Mouse (Mus musculus) intestine, embryonic 14.5 days (tissue): ENCODE results near the gene Chd1l. TPM values are rescaled to one million over a fixed set of nuclear protein-coding genes. Genes with fewer than 3 reads are reported as not detected.

Source experiments
- ATAC-seq: fragments of 200-750 bp; cut with Nextera tagmentation; replicated peaks from 2 replicates; pipeline ENCODE4 v1.8.0; 2017; ENCODE audit warnings: low read depth, moderate number of reproducible peaks, moderate TSS enrichment, moderate library complexity; ENCODE audit not compliant: low FRiP score, low TSS enrichment
- DNase-seq: peaks from one replicate; pipeline ENCODE4 v3.0.0-alpha.2; 2018; ENCODE audit warnings: low spot score
- H3K27ac ChIP-seq: fragments of 300-500 bp; sonication (generic); 2 replicates; pipeline ENCODE4 v1.5.1; 2014; ENCODE audit warnings: low read depth, mild to moderate bottlenecking, control low read depth
- H3K27me3 ChIP-seq: fragments of 300-500 bp; sonication (generic); replicated peaks from 2 replicates; pipeline ENCODE4 v1.6.1; 2014; ENCODE audit warnings: low read length, control low read depth; ENCODE audit not compliant: control insufficient read depth, insufficient read depth
- H3K36me3 ChIP-seq: fragments of 300-500 bp; sonication (generic); 2 replicates; pipeline ENCODE4 v1.6.1; 2014; ENCODE audit warnings: low read length, control low read depth; ENCODE audit not compliant: control insufficient read depth, insufficient read depth
- H3K4me1 ChIP-seq: fragments of 300-500 bp; sonication (generic); replicated peaks from 2 replicates; pipeline ENCODE4 v1.6.1; 2014; ENCODE audit warnings: low read length, control low read depth, mixed read lengths; ENCODE audit not compliant: control insufficient read depth, insufficient read depth
- H3K4me2 ChIP-seq: fragments of 300-500 bp; sonication (generic); 2 replicates; pipeline ENCODE4 v1.6.1; 2014; ENCODE audit warnings: low read length
- H3K4me3 ChIP-seq: fragments of 300-500 bp; sonication (generic); 2 replicates; pipeline ENCODE4 v1.5.1; 2014; ENCODE audit warnings: low read depth, low read length, control low read depth, mixed read lengths
- H3K9ac ChIP-seq: fragments of 300-500 bp; sonication (generic); 2 replicates; pipeline ENCODE4 v1.6.1; 2014; ENCODE audit warnings: mild to moderate bottlenecking, low read length
- H3K9me3 ChIP-seq: fragments of 300-500 bp; sonication (generic); 2 replicates; pipeline ENCODE4 v1.6.1; 2016; ENCODE audit warnings: low read length, control low read depth; ENCODE audit not compliant: control insufficient read depth
- WGBS: fragments of 180-500 bp; shearing (Covaris S2); extraction: QIAGEN DNeasy Blood & Tissue Kit; methylation state at CpG from one replicate; pipeline ENCODE4 v1.1.7; 2014; 5-methylcytosine and 5-hydroxymethylcytosine counted together
- polyA plus RNA-seq: library from polyadenylated mRNA; unstranded; fragments of >200 nt; fragmentation: Nextera tagmentation; extraction: Ambion mirVana; gene quantifications from 2 replicates; pipeline ENCODE4 v1.2.1, GENCODE M21; 2014

Chd1l gene
- polyA plus RNA-seq, 1 experiment from 2014 or later = 20.2 TPM

DNA sequence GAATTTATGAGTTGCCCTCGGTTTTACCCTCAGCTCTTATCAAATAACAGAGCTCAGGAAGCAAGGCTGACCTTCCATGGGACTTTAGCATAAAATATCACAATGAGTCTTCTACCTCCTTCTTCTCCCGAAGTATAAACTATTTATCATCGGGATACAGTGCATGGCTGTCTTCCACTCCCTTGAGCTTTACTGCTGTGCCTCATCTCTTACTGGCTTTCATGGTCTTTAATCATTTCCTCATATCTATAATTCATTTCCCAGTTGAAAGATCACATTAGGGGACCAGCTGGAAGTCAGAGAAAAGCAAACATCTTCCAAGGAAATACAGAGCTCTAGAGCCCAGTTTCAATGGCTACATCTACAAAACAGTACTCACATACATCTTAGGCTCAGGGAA, 39.0 kb upstream of the Chd1l start:
- H3K4me1 ChIP-seq = peaks cover 3% of the 10 kb centered on the region; the same call in 1 of the 2 replicates
- H3K27me3 ChIP-seq = no peaks in the 10 kb centered on the region
- no peaks in the 10 kb centered on the region for H3K9me3 ChIP-seq
- 66% methylated on average over 3 of the region's 3 CpGs for WGBS
- no peaks in the 10 kb centered on the region for H3K36me3 ChIP-seq
- no peak overlapping the region for H3K4me3 ChIP-seq
- no peak overlapping the region for H3K9ac ChIP-seq
- DNase-seq = no peak
- ATAC-seq = no peak
- H3K4me2 ChIP-seq = no peak overlapping the region
- H3K27ac ChIP-seq = no peak overlapping the region

DNA sequence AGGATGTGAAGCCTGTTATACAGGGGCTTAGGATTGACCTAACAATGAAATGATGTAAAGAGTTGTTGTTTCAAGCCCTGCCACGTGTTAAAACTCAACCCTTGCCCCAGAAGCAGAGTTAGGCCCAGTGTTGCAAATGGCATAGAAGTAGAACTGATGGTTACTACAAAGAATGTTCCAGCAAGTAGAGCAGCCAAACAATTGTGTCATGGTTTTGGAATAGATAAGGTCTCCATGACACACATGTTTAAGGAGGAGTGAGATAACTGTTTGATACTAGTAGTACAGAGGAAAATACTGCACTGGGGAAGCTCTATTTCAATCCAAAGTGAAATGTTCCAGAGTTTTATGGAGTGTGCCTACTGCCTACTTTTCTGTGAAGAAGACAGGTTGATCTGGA, 38.5 kb upstream of the Chd1l start:
- H3K4me2 ChIP-seq = no peak overlapping the region
- no peak overlapping the region for H3K9ac ChIP-seq
- H3K27ac ChIP-seq = no peak overlapping the region
- no peaks in the 10 kb centered on the region for H3K9me3 ChIP-seq
- H3K4me1 ChIP-seq = peaks cover 3% of the 10 kb centered on the region; the same call in 1 of the 2 replicates
- no peaks in the 10 kb centered on the region for H3K27me3 ChIP-seq
- H3K36me3 ChIP-seq = no peaks in the 10 kb centered on the region
- no peak for DNase-seq
- no peak overlapping the region for H3K4me3 ChIP-seq
- ATAC-seq = no peak
- 39% methylated on average over 1 of the region's 1 CpGs for WGBS

DNA sequence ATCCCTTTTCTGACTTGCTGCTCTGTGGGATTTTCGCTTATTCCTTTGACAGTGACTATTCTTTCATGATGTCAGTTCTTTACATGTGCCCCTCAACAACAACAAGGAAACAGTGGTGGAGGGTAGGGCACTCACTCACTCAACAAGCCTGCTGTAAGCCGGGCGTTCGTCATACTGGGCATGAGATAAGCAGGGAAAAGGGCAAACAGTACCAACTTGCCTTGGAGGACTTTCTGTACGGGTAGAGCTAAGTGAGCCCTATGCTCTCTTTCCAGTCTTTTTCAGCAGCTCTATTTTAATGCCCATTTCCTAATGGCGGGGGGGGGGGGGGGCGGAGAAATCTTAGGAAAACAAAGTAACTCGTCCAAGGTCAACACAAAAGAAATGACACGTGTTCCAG, 32.0 kb upstream of the Chd1l start:
- H3K9ac ChIP-seq = no peak overlapping the region
- H3K9me3 ChIP-seq = no peaks in the 10 kb centered on the region
- H3K27ac ChIP-seq = no peak overlapping the region
- no peak overlapping the region for H3K4me3 ChIP-seq
- H3K4me1 ChIP-seq = no peaks in the 10 kb centered on the region
- no peak overlapping the region for H3K4me2 ChIP-seq
- ATAC-seq (no peak), DNase-seq (no peak)
- WGBS = 87% methylated on average over 9 of the region's 9 CpGs
- H3K27me3 ChIP-seq = no peaks in the 10 kb centered on the region
- H3K36me3 ChIP-seq = no peaks in the 10 kb centered on the region

DNA sequence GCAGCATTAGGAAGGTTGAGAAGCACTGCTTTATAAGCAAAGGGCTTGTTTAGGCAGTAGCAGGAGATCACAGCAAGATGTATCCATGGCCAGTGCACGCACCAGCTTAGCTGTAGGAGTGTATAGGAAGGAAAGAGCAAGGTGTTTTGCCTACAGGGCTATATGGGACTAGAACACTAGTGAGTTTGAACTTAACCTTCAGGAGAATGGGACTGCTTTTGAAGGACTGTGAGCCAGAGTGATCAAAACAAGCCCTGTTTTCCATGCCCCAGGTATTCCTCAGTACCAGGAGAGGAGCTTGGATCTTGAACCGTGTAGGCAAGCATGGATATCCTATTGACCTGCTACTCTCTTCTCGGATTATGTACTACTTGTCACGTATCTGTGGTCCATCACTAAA, 31.4 kb upstream of the Chd1l start:
- ATAC-seq (no peak), DNase-seq (no peak)
- Histone ChIP-seq H3K9me3 (no peaks in the 10 kb centered on the region), H3K27ac (no peak overlapping the region), H3K4me1 (no peaks in the 10 kb centered on the region), H3K9ac (no peak overlapping the region), H3K4me3 (no peak overlapping the region), H3K27me3 (no peaks in the 10 kb centered on the region), H3K36me3 (no peaks in the 10 kb centered on the region), H3K4me2 (no peak overlapping the region)
- 90% methylated on average over 4 of the region's 4 CpGs for WGBS

DNA sequence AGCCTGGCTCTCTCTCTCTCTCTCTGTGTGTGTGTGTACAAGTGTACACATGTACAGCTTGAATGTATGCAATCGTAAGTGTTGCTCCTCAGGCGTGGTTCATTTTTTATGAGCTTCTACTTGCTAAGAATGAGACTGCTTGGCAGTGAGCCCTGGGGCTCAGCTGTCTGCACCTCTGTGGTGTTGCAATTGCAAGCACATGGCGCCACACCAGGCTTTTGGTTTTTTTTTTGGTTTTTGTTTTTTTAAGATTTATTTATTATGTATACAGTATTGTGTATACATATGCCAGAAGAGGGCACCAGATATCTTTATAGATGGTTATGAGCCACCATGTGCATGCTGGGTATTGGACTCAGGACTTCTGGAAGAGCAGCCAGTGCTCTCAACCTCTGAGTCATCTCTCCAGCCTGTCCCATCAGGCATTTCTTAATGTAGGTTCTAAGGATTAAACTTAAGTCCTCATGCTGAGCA, 24.3 kb upstream of the Chd1l start:
- no peaks in the 10 kb centered on the region for H3K36me3 ChIP-seq

DNA sequence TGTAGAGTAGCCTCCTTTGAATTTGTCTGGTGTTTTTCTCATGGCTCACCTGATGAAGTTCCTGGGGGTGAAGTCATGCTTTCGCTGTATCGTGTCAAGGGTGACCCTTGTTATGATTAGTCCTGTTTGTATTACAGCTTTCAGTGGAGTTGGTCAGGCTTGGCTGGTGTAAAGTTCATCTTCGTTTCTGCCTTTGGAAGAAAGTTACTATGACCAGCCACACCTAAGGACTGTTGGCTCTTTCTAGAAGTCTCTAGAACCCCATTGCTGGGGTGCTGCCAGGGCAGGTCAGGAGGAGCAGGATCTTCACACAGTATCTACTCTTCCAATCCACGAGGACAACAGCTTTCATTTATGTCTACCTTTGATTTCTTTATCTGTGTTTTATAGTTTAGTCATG, 23.5 kb upstream of the Chd1l start:
- Histone ChIP-seq H3K27me3 (no peaks in the 10 kb centered on the region), H3K4me3 (no peak overlapping the region), H3K36me3 (no peaks in the 10 kb centered on the region), H3K4me1 (0 out of 2 replicates have a peak, but pooled peaks cover 4% of the 10 kb centered on the region), H3K9me3 (no peaks in the 10 kb centered on the region), H3K9ac (no peak overlapping the region), H3K27ac (no peak overlapping the region), H3K4me2 (no peak overlapping the region)
- 74% methylated on average over 4 of the region's 4 CpGs for WGBS
- ATAC-seq (no peak), DNase-seq (no peak)

More for the DNA sequence above, 24.3 kb upstream of the Chd1l start:
- DNase-seq (no peak), ATAC-seq (no peak)
- Histone ChIP-seq H3K27ac (no peak overlapping the region), H3K4me1 (0 out of 2 replicates have a peak, but pooled peaks cover 4% of the 10 kb centered on the region), H3K9me3 (no peaks in the 10 kb centered on the region), H3K4me2 (no peak overlapping the region), H3K4me3 (no peak overlapping the region), H3K27me3 (no peaks in the 10 kb centered on the region), H3K9ac (no peak overlapping the region)
- WGBS = 59% methylated on average over 3 of the region's 3 CpGs

DNA sequence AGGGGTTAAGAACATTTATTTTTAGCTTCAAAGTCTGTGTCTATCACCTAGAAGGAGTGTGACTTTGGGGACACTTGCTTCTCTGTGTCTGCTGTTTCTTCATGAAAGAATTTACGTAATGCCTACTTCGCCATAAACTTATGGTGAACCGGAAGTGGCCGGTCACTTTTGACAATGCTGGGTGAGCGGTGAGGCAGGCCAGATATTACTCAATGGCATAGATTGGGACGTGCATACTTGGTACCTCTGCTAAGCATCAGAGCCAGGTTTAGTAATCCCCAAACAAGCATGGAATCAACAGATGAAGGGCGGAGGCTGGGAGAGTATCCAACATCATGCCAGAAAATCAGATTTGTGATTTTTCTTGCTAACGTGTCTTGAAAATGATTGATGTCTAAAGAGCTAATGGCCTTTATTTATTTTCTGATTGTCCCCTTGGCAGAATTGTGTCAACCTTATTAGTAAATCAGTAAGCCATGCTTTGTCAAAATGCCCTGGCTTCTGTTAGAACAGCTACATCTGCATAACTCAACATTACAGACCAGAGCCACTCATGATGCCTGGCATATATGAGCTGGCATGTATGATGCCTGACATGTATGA, 21.4 kb upstream of the Chd1l start:
- DNase-seq (no peak), ATAC-seq (no peak)
- H3K4me1 ChIP-seq = peaks cover 4% of the 10 kb centered on the region; the same call in 1 of the 2 replicates
- H3K4me2 ChIP-seq = no peak overlapping the region
- H3K27me3 ChIP-seq = no peaks in the 10 kb centered on the region
- H3K9me3 ChIP-seq = no peaks in the 10 kb centered on the region
- 82% methylated on average over 8 of the region's 8 CpGs for WGBS
- no peak overlapping the region for H3K9ac ChIP-seq
- H3K36me3 ChIP-seq = no peaks in the 10 kb centered on the region
- H3K4me3 ChIP-seq = no peak overlapping the region
- no peak overlapping the region for H3K27ac ChIP-seq

DNA sequence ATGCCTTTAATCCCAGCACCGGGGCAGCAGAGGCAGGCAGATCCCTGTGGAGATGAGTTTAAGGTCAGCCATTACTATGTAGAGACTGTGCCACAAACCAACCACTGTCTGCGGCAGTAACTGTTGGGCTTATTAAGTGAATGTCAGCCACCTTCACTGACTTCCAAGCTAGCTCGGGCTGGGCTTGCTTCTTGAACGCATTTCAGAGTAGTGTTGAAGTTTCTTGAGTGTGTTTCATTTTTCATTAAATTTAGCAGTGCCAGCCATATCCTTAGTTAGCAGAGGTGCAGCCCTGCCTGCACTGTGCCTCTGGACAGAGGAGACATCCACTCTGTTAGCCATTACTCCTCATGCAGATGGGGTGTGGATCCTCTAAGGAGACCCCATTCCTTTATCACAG, 20.7 kb upstream of the Chd1l start:
- Histone ChIP-seq H3K9me3 (no peaks in the 10 kb centered on the region), H3K4me1 (peaks cover 4% of the 10 kb centered on the region; the same call in 1 of the 2 replicates), H3K4me3 (no peak overlapping the region), H3K36me3 (no peaks in the 10 kb centered on the region), H3K4me2 (no peak overlapping the region), H3K27me3 (no peaks in the 10 kb centered on the region), H3K27ac (no peak overlapping the region), H3K9ac (no peak overlapping the region)
- 91% methylated on average over 4 of the region's 4 CpGs for WGBS
- DNase-seq = no peak
- ATAC-seq = no peak

DNA sequence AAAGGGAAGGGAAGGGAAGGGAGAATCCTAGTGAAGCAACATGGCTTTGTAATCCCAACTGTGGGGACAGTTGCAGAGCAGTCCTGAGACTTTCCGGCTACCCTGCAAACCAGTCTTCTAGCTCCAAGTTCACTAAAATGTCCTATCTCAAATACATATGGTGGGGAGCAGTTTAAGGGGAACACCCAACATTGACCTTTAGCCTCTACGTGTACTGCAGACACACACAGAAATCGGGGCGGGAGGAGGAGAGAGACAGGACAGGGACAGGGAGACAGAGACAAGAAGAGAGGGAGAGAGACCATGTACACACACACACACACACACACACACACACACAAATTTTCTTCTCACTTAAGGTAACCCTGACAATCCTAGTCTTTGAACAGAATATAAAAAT, 19.9 kb upstream of the Chd1l start:
- no peak overlapping the region for H3K4me3 ChIP-seq
- 80% methylated on average over 4 of the region's 4 CpGs for WGBS
- peaks cover 4% of the 10 kb centered on the region; the same call in 1 of the 2 replicates for H3K4me1 ChIP-seq
- DNase-seq (no peak), ATAC-seq (no peak)
- no peak overlapping the region for H3K4me2 ChIP-seq
- H3K9ac ChIP-seq = no peak overlapping the region
- H3K36me3 ChIP-seq = no peaks in the 10 kb centered on the region
- H3K27me3 ChIP-seq = no peaks in the 10 kb centered on the region
- H3K9me3 ChIP-seq = no peaks in the 10 kb centered on the region
- no peak overlapping the region for H3K27ac ChIP-seq
